Mouse (Mus musculus): ENCODE measurements at regions not wholly inside any gene's neighbourhood (a gene's known extent, or its start where the extent isn't known, plus 50 kb on each side); places are given as distances from the start of the nearest gene placed in this dataset.

DNA sequence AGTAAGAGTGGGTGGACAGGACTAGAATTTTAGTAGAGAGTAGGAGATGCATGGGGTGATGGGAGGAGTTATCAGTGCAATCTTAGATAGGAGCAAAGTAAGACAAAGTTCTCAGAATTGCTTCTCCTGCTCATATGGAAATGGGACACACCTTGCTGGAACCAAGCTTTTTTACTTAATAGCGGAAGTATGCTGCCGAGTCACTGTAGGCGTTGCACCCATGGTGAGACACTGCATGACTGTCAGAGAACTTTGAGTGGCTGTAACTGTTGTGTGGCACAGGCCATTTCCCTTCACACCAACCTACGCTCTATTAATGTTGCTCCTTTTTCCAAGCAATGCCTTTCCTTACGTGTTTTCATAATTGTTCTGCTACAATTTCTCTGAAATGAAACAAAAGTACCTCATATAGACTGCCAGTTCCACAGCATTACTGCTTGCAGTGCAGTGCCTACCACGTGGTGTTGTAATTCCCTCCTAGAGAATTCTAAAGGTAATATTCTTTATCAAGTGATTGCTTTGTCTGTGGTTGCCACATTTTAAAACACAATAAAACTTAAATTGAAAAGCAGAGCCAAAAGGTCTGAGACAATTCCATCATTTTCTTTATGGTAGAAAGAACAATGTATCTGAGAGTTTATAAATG, 117.3 kb upstream of the Gnai1 start:
- TF ChIP-seq ZKSCAN1 (IDR thresholded peaks at IDR 0.05; ENCODE audit: low read depth, low read length), result no peak
- no peak for TF ChIP-seq BHLHE40 (IDR thresholded peaks at IDR 0.05; ENCODE audit: borderline replicate concordance, low read depth, low read length)
